Mouse (Mus musculus) inflammation-experienced regulatory T-cells, adult 6 months (primary cell): ENCODE measurements around the gene Gpd1l. TPM values are rescaled to one million over a fixed set of nuclear protein-coding genes. Genes with fewer than 3 reads are reported as not detected.

Experiments
- ATAC-seq: one replicate; pipeline ENCODE4 v1.8.0; 2017
- polyA plus RNA-seq, 3 experiments: library from polyadenylated mRNA; unstranded; fragments of 100-300 nt; shearing (Covaris generic); gene quantifications; one replicate each; pipeline ENCODE4 v1.2.1; 2017

The Gpd1l gene
- polyA plus RNA-seq, 3 experiments from 2014 or later, result 13.0 to 20.4 (median 17.3) TPM

DNA sequence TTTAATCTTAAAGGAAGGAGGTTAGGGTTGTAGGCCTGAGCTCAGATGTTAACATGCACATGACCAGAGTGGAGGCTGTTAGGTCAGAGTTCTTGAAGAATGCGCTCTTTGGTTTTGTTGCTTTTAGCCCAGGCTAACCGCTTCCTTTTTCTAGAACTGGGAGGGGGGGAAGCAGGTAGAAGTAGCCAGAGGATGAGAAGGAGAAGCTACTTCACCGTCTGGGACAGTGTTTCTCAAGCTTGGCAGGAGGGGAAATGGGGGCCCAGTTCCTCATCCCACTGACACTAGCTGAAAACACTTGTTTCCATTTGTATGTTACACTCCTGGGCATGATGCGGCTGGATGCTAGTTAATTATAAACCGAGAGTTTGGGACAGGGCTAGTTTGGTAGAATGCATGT, 8.2 kb downstream of the Gpd1l start:
- ATAC-seq, result no peak

DNA sequence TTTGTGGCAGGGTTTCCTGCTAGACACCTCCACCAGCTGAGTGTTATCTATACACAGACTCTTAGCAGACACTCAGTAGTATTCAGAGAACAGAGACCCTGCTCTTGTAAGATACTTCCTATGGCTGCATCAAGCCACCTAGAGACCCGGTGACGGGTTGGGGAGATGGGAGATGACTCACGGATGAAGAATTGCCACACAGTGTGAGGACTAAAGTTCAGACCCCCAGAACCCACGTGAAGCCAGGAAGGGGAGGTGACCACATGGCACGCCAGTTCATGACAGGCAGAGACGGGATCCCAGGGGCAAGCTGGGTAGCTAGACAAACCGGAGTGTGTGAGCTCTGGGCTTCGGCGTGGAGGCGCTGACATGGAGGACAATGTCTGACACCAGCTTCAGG, 8.7 kb downstream of the Gpd1l start:
- ATAC-seq, result no peak

DNA sequence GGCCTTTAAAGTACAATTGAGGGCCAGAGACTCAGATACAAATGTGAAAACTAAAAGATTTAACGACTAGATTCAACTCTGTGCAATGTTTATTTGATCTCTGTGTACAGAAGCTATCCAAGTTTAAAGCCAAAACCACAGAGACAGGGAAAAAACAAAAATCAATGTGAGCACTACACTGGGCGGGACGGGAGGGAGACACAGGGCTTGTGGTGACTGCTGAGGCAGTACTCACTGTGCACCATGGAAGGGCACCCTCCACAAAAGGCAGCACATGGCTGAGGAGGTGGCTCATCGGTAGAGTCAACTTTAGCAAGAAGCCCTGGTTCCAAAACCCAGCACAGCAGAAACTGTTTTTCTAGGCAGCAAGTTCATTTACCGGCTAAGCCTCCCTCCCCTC, 9.3 kb downstream of the Gpd1l start:
- ATAC-seq, result no peak

- no peak for ATAC-seq
These were observed 11.6 kb downstream of the Gpd1l start for GRCm38 (mm10) chr9:114922209-114922608.

DNA sequence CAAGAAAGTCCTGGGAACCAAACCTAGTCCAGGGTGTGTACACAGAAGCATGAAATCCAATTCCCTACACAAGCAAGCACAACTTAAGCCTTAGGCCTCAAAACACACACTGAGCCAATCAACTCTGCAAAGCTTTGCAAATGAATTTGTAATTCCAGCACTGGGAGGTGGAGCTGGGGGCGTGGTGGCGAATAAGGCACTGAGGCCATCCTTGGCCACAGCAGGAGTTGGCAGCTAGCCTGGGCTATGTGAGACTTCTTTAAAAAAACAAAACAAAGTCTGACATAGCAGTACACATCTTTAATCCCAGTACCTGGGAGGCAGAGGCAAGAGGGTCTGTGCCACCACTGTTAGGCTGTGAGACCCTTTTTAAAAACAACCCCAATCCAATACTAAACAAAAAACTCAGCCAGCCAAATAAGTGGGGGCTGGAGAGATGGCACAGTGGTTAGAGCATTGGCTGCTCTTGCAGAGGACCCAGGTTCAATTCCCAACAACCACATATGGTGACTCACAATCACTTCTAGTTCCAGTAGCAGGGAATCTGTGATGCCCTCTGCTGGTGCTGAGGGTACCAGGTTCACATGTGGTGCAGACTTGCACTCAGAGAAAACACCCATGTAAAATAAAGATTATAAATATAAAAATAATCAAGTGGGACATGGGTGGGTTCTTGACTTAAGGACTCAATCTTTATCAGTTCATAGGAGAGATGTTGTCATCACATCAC, 12.3 kb downstream of the Gpd1l start:
- no peak for ATAC-seq

- no peak for ATAC-seq
These were observed 13.2 kb downstream of the Gpd1l start for GRCm38 (mm10) chr9:114920569-114920968.

GRCm38 (mm10) chr9:114912680-114913649, 20.8 kb downstream of the Gpd1l start:
- ATAC-seq, result no peak

GRCm38 (mm10) chr9:114907509-114907908, 26.3 kb downstream of the Gpd1l start:
- no peak for ATAC-seq

GRCm38 (mm10) chr9:114895919-114896318, 37.9 kb downstream of the Gpd1l start:
- no peak for ATAC-seq

GRCm38 (mm10) chr9:114892974-114893373, 40.8 kb downstream of the Gpd1l start:
- no peak for ATAC-seq

DNA sequence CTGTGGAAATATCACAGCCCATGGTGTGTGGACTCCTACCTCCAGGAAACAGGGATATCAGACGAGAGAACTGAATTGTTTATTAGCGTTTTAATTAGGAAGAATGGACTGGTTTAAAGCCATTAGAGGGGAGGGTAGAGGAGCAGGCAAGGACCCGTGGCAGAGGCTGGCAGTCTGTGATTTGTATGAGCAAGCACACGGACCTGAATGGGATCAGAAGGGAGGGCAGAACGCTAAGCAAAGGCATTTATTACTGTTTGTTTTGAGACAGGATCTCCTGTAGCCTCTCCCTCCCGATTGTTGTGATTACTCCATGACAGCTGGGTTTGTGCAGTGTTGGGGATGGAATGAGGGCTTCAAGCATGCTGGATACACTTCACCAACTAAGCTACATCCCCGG, 43.4 kb downstream of the Gpd1l start:
- ATAC-seq, result no peak

DNA sequence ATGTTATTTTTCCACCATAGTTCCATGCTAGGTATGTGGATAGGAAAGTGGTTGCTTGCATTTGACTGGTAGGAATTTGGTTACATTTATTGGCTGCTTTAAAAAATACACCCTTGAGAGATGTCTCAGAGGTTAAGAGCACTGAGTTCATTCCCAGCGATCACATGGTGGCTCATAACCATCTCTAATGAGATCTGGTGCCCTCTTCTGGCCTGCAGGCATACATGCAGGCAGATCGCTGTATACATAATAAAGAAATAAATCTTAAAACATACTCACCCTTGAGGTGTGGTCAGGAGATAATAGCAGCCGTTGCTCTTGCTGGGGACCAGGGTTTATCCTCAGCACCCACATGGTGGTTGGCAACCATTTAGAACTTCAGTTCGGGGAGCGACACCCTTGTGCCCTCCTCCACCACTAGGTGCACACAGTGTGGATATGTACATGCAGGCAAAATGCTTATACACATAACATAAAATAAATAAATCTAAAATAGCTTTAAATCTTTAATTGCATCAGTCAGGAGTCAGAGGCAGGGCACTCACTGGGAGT, 44.9 kb downstream of the Gpd1l start:
- no peak for ATAC-seq

- ATAC-seq, result no peak
These were observed 46.1 kb downstream of the Gpd1l start for GRCm38 (mm10) chr9:114887699-114888098.

DNA sequence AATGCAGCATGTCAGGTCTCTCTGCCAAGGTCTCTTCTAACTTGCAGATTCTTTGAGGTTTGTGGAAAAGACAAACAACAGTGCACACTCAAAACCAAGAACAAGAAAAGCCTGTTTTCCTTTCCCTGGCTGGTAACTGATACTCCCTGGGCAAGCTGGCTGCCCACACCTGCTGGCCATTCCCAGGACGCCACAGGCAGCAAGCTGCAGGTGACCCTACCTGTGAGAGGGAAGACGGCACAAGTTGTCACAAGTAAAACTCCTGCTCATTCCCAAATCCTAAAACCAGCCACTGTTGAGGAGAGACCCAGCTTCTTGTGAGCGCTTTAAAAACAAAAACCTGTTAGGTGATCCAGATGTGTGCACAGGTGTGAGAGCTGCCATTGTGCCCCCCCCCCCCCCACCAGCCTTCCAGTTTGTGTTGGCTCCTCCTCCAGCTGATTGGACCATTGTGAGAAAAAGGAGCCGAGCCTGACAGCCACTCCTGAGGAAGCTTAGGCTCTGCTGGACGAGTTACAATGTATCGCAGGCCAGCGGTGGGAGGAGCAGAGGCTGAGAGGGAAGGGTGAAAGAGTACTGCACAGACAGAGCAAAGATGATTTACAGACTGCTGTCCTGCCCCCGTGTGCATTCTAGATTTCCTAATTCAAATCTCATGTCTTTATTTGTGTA, 47.7 kb downstream of the Gpd1l start:
- no peak for ATAC-seq

DNA sequence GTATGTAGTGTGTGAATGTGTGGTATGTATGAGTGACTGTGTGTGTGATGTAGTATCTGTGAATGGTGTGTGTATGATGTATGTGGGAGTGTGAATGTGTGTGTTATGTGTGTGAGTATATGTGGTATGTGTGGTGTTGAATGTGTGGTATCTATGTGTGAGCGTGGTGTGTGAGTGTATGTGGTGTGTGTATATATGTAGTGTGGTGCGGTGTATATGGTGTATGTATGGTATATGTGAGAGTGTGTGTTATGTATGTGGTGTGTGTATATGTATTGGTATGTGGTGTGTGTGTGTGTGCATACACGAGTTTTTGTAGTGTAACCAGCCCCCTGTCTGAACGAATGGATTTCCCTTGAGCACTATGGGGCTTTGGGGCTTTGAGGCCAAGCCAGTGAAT, 48.2 kb downstream of the Gpd1l start:
- ATAC-seq, result no peak

DNA sequence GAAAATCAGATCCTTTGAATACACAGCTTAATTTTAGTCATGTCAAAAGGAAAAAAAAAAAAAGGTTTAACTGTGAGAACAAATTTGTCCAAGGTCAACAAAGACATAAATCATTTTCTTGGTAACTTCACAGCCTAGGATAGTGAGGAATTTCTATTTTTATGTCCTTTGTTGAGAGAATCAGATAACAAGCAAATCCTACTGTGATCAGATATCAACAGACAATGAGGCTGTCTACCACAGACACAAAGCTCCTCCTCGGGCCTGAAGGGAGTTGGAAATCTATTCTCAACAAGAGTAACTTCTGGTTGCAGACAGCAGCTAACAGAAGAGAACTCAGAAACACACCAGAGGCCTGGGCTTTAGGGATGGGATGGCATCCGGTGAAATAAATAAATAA, 51.8 kb downstream of the Gpd1l start:
- ATAC-seq, result no peak

GRCm38 (mm10) chr9:114855327-114855726, 78.5 kb downstream of the Gpd1l start:
- ATAC-seq, result no peak

GRCm38 (mm10) chr9:114854686-114855085, 79.1 kb downstream of the Gpd1l start:
- ATAC-seq, result no peak

GRCm38 (mm10) chr9:114853336-114853735, 80.5 kb downstream of the Gpd1l start:
- ATAC-seq, result no peak

DNA sequence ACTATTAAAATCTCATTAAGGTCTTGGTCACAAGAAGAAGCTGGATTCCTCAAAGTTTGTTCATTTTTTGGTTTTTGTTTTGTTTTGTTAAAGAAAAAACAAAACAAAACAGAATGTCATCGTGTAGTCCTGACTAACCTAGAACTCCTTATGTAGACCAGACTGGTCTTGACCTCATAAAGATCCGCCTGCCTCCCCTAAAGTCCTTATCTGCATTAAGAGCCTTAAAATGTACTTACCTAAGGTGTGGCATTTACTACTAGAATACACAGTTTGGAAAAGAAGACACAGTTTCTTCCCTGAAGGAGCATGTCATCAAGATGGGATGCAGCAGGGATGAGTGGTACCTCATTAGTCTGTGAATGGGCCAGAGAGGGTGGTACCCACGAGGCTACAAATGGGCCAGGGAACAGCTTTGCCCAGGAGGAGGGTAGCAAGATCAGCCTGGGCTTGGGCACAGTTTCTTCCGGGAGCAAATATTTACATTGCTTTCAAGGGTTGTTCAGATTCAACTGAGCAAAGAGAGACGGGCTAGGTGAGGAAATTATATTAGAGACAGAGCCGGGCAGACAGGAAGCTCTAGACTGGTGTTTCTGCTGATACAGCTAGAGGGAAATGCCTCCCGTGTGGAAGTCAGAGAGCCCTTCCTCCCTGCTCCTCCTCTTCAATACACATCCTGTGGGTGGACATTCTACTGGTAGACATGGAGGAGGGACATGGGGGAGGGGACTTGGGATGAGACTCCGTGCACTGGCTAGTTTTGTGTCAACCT, 82.2 kb downstream of the Gpd1l start:
- ATAC-seq, result no peak
